Mouse (Mus musculus) CH12.LX (cell line): Measurements from ENCODE around the gene Psme3. TPM values are rescaled to one million over a fixed set of nuclear protein-coding genes. Genes with fewer than 3 reads are reported as not detected.

Experiments
- DNase-seq: peaks from one replicate; pipeline ENCODE4 v3.0.0-alpha.2; 2013; ENCODE audit errors: extremely low read depth
- H3K27ac ChIP-seq: 2 replicates; pipeline ENCODE4 v1.5.1; 2012; ENCODE audit warnings: low read depth, mild to moderate bottlenecking, control low read depth, moderate library complexity; ENCODE audit not compliant: insufficient read depth
- H3K27me3 ChIP-seq: replicated peaks from 2 replicates; pipeline ENCODE3; 2012; ENCODE audit warnings: inconsistent platforms
- H3K36me3 ChIP-seq, 2 experiments: replicated peaks in 1 of 2; 2 replicates each; pipeline versions ENCODE3 to v1.6.1; 2012; ENCODE audit warnings: inconsistent platforms in 1 of 2, low read length in 1 of 2, mild to moderate bottlenecking in 1 of 2, mixed read lengths in 1 of 2, moderate library complexity in 1 of 2; ENCODE audit not compliant: control insufficient read depth in 1 of 2, insufficient read depth in 1 of 2
- H3K4me1 ChIP-seq, 2 experiments: 2 replicates each; pipeline ENCODE4 v1.6.1; 2012; ENCODE audit warnings: inconsistent platforms in 1 of 2, moderate library complexity in 1 of 2; ENCODE audit not compliant: insufficient read depth in 2 of 2, control insufficient read depth in 1 of 2
- H3K4me2 ChIP-seq: 2 replicates; pipeline ENCODE4 v1.6.1; 2012; ENCODE audit warnings: low read depth, mild to moderate bottlenecking, control low read depth; ENCODE audit not compliant: poor library complexity, insufficient read depth, severe bottlenecking
- H3K4me3 ChIP-seq, 3 experiments: fragments of 150-350 bp in 1 of 3; sonication (generic) in 1 of 3; replicated peaks in 1 of 3; 2 replicates each; pipeline versions ENCODE3 to v1.5.1; 2011 to 2012; ENCODE audit warnings: low read depth in 2 of 3, low read length in 2 of 3, mild to moderate bottlenecking in 2 of 3, moderate library complexity in 2 of 3, control low read depth in 1 of 3, improper control_type of control experiment in 1 of 3, inconsistent platforms in 1 of 3, mixed read lengths in 1 of 3; ENCODE audit not compliant: poor library complexity in 1 of 3
- H3K79me2 ChIP-seq: replicated peaks from 2 replicates; pipeline ENCODE4 v1.6.1; 2012; ENCODE audit warnings: mild to moderate bottlenecking, moderate library complexity; ENCODE audit not compliant: control insufficient read depth, poor library complexity, insufficient read depth, severe bottlenecking; ENCODE audit errors: extremely low read depth
- H3K9ac ChIP-seq: 2 replicates; pipeline ENCODE4 v1.6.1; 2012; ENCODE audit warnings: low read depth, mild to moderate bottlenecking, control low read depth, moderate library complexity; ENCODE audit not compliant: insufficient read depth
- H3K9me3 ChIP-seq: replicated peaks from 2 replicates; pipeline ENCODE3; 2012; ENCODE audit warnings: low read length, inconsistent platforms, mixed read lengths
- BHLHE40 ChIP-seq: IDR thresholded peaks from 2 replicates; pipeline ENCODE4 v1.6.1; 2011; ENCODE audit warnings: mild to moderate bottlenecking, low read depth, low read length, improper control_type of control experiment
- CTCF ChIP-seq, 2 experiments: IDR thresholded peaks in 1 of 2; conservative IDR thresholded peaks in 1 of 2; 2 replicates each; pipeline ENCODE4 v1.5.1; 2011 to 2012; ENCODE audit warnings: low read depth in 2 of 2, low read length in 2 of 2, improper control_type of control experiment in 1 of 2, inconsistent platforms in 1 of 2, mild to moderate bottlenecking in 1 of 2, moderate library complexity in 1 of 2
- ETS1 ChIP-seq: conservative IDR thresholded peaks from 2 replicates; pipeline ENCODE4 v1.6.1; 2012; ENCODE audit warnings: low read depth, mild to moderate bottlenecking, inconsistent platforms, low read length, improper control_type of control experiment, moderate library complexity
- GABPA ChIP-seq: IDR thresholded peaks from 2 replicates; pipeline ENCODE4 v1.6.1; 2012; ENCODE audit warnings: low read depth, low read length, improper control_type of control experiment, inconsistent platforms; ENCODE audit not compliant: insufficient replicate concordance
- HCFC1 ChIP-seq: IDR thresholded peaks from 2 replicates; pipeline ENCODE4 v1.6.1; 2012; ENCODE audit warnings: low read depth, mild to moderate bottlenecking, inconsistent platforms, low read length, improper control_type of control experiment
- JUN ChIP-seq: IDR thresholded peaks from 2 replicates; pipeline ENCODE4 v1.6.1; 2011; ENCODE audit warnings: low read depth, mild to moderate bottlenecking, low read length, improper control_type of control experiment, moderate library complexity; ENCODE audit not compliant: insufficient read depth
- JUND ChIP-seq: conservative IDR thresholded peaks from 2 replicates; pipeline ENCODE4 v1.6.1; 2011; ENCODE audit warnings: low read depth, low read length, improper control_type of control experiment
- MAFK ChIP-seq: IDR thresholded peaks from 2 replicates; pipeline ENCODE4 v1.6.1; 2011; ENCODE audit warnings: low read length, improper control_type of control experiment; ENCODE audit not compliant: insufficient replicate concordance
- MAX ChIP-seq: IDR thresholded peaks from 2 replicates; pipeline ENCODE4 v1.6.1; 2011; ENCODE audit warnings: low read length, improper control_type of control experiment
- MAZ ChIP-seq: IDR thresholded peaks from 2 replicates; pipeline ENCODE4 v1.6.1; 2012; ENCODE audit warnings: low read depth, mild to moderate bottlenecking, inconsistent platforms, low read length, improper control_type of control experiment, moderate library complexity
- MEF2A ChIP-seq: IDR thresholded peaks from 2 replicates; pipeline ENCODE4 v1.6.1; 2014; ENCODE audit warnings: low read depth, mild to moderate bottlenecking, inconsistent platforms, low read length, improper control_type of control experiment, borderline replicate concordance
- NRF1 ChIP-seq: IDR thresholded peaks from 2 replicates; pipeline ENCODE4 v1.6.1; 2014; ENCODE audit warnings: low read depth, mild to moderate bottlenecking, inconsistent platforms, low read length, improper control_type of control experiment, moderate library complexity
- PAX5 ChIP-seq: IDR thresholded peaks from 2 replicates; pipeline ENCODE4 v1.6.1; 2012; ENCODE audit warnings: low read length, inconsistent platforms, mixed read lengths
- RAD21 ChIP-seq: IDR thresholded peaks from 2 replicates; pipeline ENCODE4 v1.6.1; 2011; ENCODE audit warnings: low read depth, mild to moderate bottlenecking, low read length, improper control_type of control experiment, moderate library complexity
- TCF12 ChIP-seq: IDR thresholded peaks from 2 replicates; pipeline ENCODE4 v1.6.1; 2014; ENCODE audit warnings: low read depth, mild to moderate bottlenecking, inconsistent platforms, low read length, improper control_type of control experiment
- UBTF ChIP-seq: IDR thresholded peaks from 2 replicates; pipeline ENCODE4 v1.6.1; 2012; ENCODE audit warnings: low read depth, mild to moderate bottlenecking, inconsistent platforms, low read length, improper control_type of control experiment, moderate library complexity
- USF2 ChIP-seq: conservative IDR thresholded peaks from 2 replicates; pipeline ENCODE4 v1.6.1; 2011; ENCODE audit warnings: low read depth, low read length, improper control_type of control experiment
- ZKSCAN1 ChIP-seq: IDR thresholded peaks from 2 replicates; pipeline ENCODE4 v1.6.1; 2012; ENCODE audit warnings: low read depth, inconsistent platforms, low read length, improper control_type of control experiment, borderline replicate concordance
- ZMIZ1 ChIP-seq: IDR thresholded peaks from 2 replicates; pipeline ENCODE4 v1.6.1; 2012; ENCODE audit warnings: low read depth, mild to moderate bottlenecking, inconsistent platforms, low read length, improper control_type of control experiment
- ZNF384 ChIP-seq: IDR thresholded peaks from 2 replicates; pipeline ENCODE4 v1.6.1; 2012; ENCODE audit warnings: low read depth, low read length, improper control_type of control experiment, inconsistent platforms
- dilution Hi-C: fragments of 300-500 bp; cut with MboI; formaldehyde crosslinking; loops from 2 replicates; pipeline ENCODE4 v1.14.3; 2020; ENCODE audit warnings: low sequenced_read_pairs; ENCODE audit not compliant: extremely low pct_unique_long_range_greater_than_20kb, extremely low pct_ligation_motif_present
- in situ Hi-C: fragments of 300-500 bp; cut with MboI; formaldehyde crosslinking; loops from 3 replicates; pipeline ENCODE4 v1.14.3; 2019; ENCODE audit warnings: low sequenced_read_pairs, low pct_ligation_motif_present, low pct_unique_long_range_greater_than_20kb, mixed read lengths
- polyA plus RNA-seq: library from polyadenylated mRNA; unstranded; fragments of >175 nt; gene quantifications from 2 replicates; pipeline ENCODE4 v1.2.1, GENCODE M21; 2012; ENCODE audit warnings: low read depth; ENCODE audit not compliant: insufficient read length
- total RNA-seq, 2 experiments: library from RNA; depleted of rRNA; stranded (reverse); fragments of 300-350 nt in 1 of 2; fragments of >200 nt in 1 of 2; gene quantifications; 2 replicates each; pipeline ENCODE4 v1.2.3; 2012 to 2014

Psme3 gene
- total and polyA plus RNA-seq, 3 experiments, result 86.1 to 527 (median 208) TPM

DNA sequence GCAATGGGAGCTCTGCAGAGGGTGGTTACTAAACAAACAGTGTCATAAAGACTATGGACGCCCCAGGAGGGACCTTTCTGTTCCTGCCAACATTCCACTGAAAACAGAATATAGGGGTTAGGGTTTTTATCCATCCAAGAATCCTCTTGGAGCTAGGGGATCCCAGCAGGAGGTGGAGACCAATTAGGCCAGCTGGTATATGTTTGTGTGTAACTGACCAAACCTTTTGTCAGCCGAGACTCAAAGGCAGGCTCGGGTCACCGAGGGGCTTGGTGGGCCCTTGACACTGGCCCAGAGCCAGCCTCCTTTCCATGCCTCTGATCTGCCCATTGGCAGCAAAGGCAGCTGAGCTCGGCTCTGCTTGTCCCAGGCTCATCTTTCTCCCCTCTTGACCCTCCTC is 33.1 kb upstream of the Psme3 start:
- in situ Hi-C loops, result no loop called here
- Histone ChIP-seq H3K27ac (no peak overlapping the region), H3K36me3 (peaks cover 11 to 46% of the 10 kb centered on the region in 2 experiments), H3K4me2 (no peak overlapping the region), H3K9me3 (no peaks in the 10 kb centered on the region), H3K4me3 (no peak overlapping the region), H3K4me1 (peaks cover 6 to 21% of the 10 kb centered on the region in 2 experiments; a peak in 3 of 4 replicates), H3K27me3 (no peaks in the 10 kb centered on the region), H3K79me2 (no peaks in the 10 kb centered on the region; the same call in 1 of the 2 replicates), H3K9ac (no peak overlapping the region)
- dilution Hi-C loops, result no loop called here
- no peak for TF ChIP-seq GABPA
- no peak for TF ChIP-seq MAZ
- TF ChIP-seq PAX5, result no peak
- no peak for TF ChIP-seq MAX
- no peak for TF ChIP-seq JUND
- TF ChIP-seq HCFC1, result no peak
- TF ChIP-seq TCF12, result no peak
- no peak for TF ChIP-seq MAFK
- TF ChIP-seq RAD21, result no peak
- TF ChIP-seq ZKSCAN1, result no peak
- no peak for TF ChIP-seq CTCF (conservative IDR thresholded peaks at IDR 0.05 in 1 of 2, IDR thresholded peaks at IDR 0.05 in 1 of 2; ENCODE audit: low read depth in 2 of 2, low read length in 2 of 2)
- TF ChIP-seq JUN, result no peak
- no peak for TF ChIP-seq ETS1
- TF ChIP-seq BHLHE40, result no peak
- TF ChIP-seq MEF2A, result no peak
- TF ChIP-seq UBTF, result no peak
- no peak for TF ChIP-seq ZNF384
- no peak for TF ChIP-seq USF2
- no peak for TF ChIP-seq NRF1
- DNase-seq, result no peak

DNA sequence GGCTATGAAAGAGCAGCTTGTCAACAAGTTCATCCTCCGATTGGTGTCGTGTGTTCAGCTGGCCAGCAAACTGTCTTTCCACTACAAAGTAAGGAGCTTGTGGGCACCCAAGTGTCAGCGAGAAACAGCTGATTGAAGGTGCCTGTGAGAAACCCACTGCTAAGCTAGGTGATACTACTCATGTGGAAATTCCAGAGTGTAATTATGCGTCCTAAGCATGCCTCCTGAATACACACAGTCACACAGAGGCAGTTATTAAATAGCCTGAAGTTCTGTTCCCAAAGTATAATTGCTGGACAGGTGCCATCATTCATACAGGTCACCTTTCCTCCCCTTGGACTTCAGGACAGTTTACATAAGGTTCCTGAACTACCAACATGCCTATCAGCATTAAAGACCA is 32.2 kb upstream of the Psme3 start:
- TF ChIP-seq UBTF (no peak), TCF12 (no peak), ZMIZ1 (no peak)

More for the DNA sequence above, 32.2 kb upstream of the Psme3 start:
- Histone ChIP-seq H3K79me2 (no peaks in the 10 kb centered on the region), H3K4me2 (no peak overlapping the region), H3K9me3 (no peaks in the 10 kb centered on the region), H3K9ac (no peak overlapping the region), H3K27me3 (no peaks in the 10 kb centered on the region), H3K4me3 (no peak overlapping the region), H3K4me1 (peaks cover 6 to 19% of the 10 kb centered on the region in 2 experiments; a peak in 3 of 4 replicates), H3K36me3 (peaks cover 16 to 55% of the 10 kb centered on the region in 2 experiments), H3K27ac (no peak overlapping the region)
- in situ Hi-C loops (no loop called here), dilution Hi-C loops (no loop called here)
- no peak for DNase-seq
